Mouse (Mus musculus): ENCODE measurements at regions not wholly inside any gene's neighbourhood (a gene's known extent, or its start where the extent isn't known, plus 50 kb on each side); places are given as distances from the start of the nearest gene placed in this dataset.

- no peak for TF ChIP-seq CTCF (IDR thresholded peaks at IDR 0.05)
- in situ Hi-C loops (cut with MboI; ENCODE audit: low pct_unique_long_range_greater_than_20kb), result no loop called here
- DNase-seq (ENCODE audit: low read depth, low spot score), result no peak
These were observed 141.6 kb upstream of the Reg3b start for GRCm38 (mm10) chr6:78228883-78229282.

GRCm38 (mm10) chr6:78244404-78244803, 126.1 kb upstream of the Reg3b start:
- no peak for ATAC-seq
- POLR2A ChIA-PET, result no interaction called here
- in situ Hi-C loops (cut with MboI; ENCODE audit: low pct_unique_long_range_greater_than_20kb), result no loop called here
- no peak for DNase-seq (ENCODE audit: low read depth, low spot score)
- no peak for TF ChIP-seq CTCF (IDR thresholded peaks at IDR 0.05)
- H3K27me3 ChIP-seq, result no peaks in the 10 kb centered on the region
- CTCF ChIA-PET, result no interaction called here

More at GRCm38 (mm10) chr6:78228883-78229282, 141.6 kb upstream of the Reg3b start:
- H3K27me3 ChIP-seq, result no peaks in the 10 kb centered on the region
- ATAC-seq, result no peak
- ChIA-PET CTCF (no interaction called here), POLR2A (no interaction called here)

GRCm38 (mm10) chr6:78245010-78245409, 125.4 kb upstream of the Reg3b start:
- H3K27me3 ChIP-seq, result no peaks in the 10 kb centered on the region
- TF ChIP-seq CTCF (IDR thresholded peaks at IDR 0.05), result no peak
- in situ Hi-C loops (cut with MboI; ENCODE audit: low pct_unique_long_range_greater_than_20kb), result no loop called here
- ATAC-seq (no peak), DNase-seq (ENCODE audit: low read depth, low spot score) (no peak)
- CTCF ChIA-PET, result no interaction called here
- POLR2A ChIA-PET, result no interaction called here

- no peak for TF ChIP-seq CTCF (IDR thresholded peaks at IDR 0.05)
- in situ Hi-C loops (cut with MboI; ENCODE audit: low pct_unique_long_range_greater_than_20kb), result no loop called here
- POLR2A ChIA-PET, result interaction anchor here (0.7 kb wide), 1 partner anchor 12 kb away, joined by 4 read pairs; no protein-coding TSS in a partner anchor
- H3K27me3 ChIP-seq, result no peaks in the 10 kb centered on the region
- CTCF ChIA-PET, result no interaction called here
- DNase-seq (ENCODE audit: low read depth, low spot score), result no peak
- no peak for ATAC-seq
These were observed 120.4 kb upstream of the Reg3b start for GRCm38 (mm10) chr6:78250053-78250452.

GRCm38 (mm10) chr6:78250541-78250940, 119.9 kb upstream of the Reg3b start:
- no peak for ATAC-seq
- DNase-seq (ENCODE audit: low read depth, low spot score), result no peak
- POLR2A ChIA-PET, result interaction anchor here (0.7 kb wide), 1 partner anchor 12 kb away, joined by 4 read pairs; no protein-coding TSS in a partner anchor
- no peak for TF ChIP-seq CTCF (IDR thresholded peaks at IDR 0.05)
- CTCF ChIA-PET, result no interaction called here
- in situ Hi-C loops (cut with MboI; ENCODE audit: low pct_unique_long_range_greater_than_20kb), result no loop called here
- H3K27me3 ChIP-seq, result no peaks in the 10 kb centered on the region

GRCm38 (mm10) chr6:78271879-78272546, 98.4 kb upstream of the Reg3b start:
- no peaks in the 10 kb centered on the region for H3K27me3 ChIP-seq
- ChIA-PET CTCF (no interaction called here), POLR2A (no interaction called here)
- DNase-seq (ENCODE audit: low read depth, low spot score) (no peak), ATAC-seq (no peak)
- in situ Hi-C loops (cut with MboI; ENCODE audit: low pct_unique_long_range_greater_than_20kb), result no loop called here
- TF ChIP-seq CTCF (IDR thresholded peaks at IDR 0.05), result no peak

GRCm38 (mm10) chr6:78277993-78278715, 92.3 kb upstream of the Reg3b start:
- no peaks in the 10 kb centered on the region for H3K27me3 ChIP-seq
- in situ Hi-C loops (cut with MboI; ENCODE audit: low pct_unique_long_range_greater_than_20kb), result no loop called here
- no peak for DNase-seq (ENCODE audit: low read depth, low spot score)
- ChIA-PET POLR2A (no interaction called here), CTCF (no interaction called here)
- ATAC-seq, result no peak
- no peak for TF ChIP-seq CTCF (IDR thresholded peaks at IDR 0.05)

GRCm38 (mm10) chr6:78280541-78280940, 89.9 kb upstream of the Reg3b start:
- CTCF ChIA-PET, result no interaction called here
- no peak for TF ChIP-seq CTCF (IDR thresholded peaks at IDR 0.05)

GRCm38 (mm10) chr6:78294647-78295046, 75.8 kb upstream of the Reg3b start:
- TF ChIP-seq CTCF (IDR thresholded peaks at IDR 0.05), result no peak
- no peak for ATAC-seq
- H3K27me3 ChIP-seq, result no peaks in the 10 kb centered on the region
- DNase-seq (ENCODE audit: low read depth, low spot score), result no peak
- in situ Hi-C loops (cut with MboI; ENCODE audit: low pct_unique_long_range_greater_than_20kb), result no loop called here
- POLR2A ChIA-PET, result no interaction called here
- CTCF ChIA-PET, result no interaction called here

More at GRCm38 (mm10) chr6:78280541-78280940, 89.9 kb upstream of the Reg3b start:
- in situ Hi-C loops (cut with MboI; ENCODE audit: low pct_unique_long_range_greater_than_20kb), result no loop called here
- no peaks in the 10 kb centered on the region for H3K27me3 ChIP-seq
- POLR2A ChIA-PET, result no interaction called here
- DNase-seq (ENCODE audit: low read depth, low spot score), result no peak
- ATAC-seq, result no peak

- DNase-seq (ENCODE audit: low read depth, low spot score) (no peak), ATAC-seq (no peak)
- in situ Hi-C loops (cut with MboI; ENCODE audit: low pct_unique_long_range_greater_than_20kb), result no loop called here
- CTCF ChIA-PET, result no interaction called here
- H3K27me3 ChIP-seq, result no peaks in the 10 kb centered on the region
- POLR2A ChIA-PET, result no interaction called here
- TF ChIP-seq CTCF (IDR thresholded peaks at IDR 0.05), result no peak
These were observed 67.2 kb upstream of the Reg3b start for GRCm38 (mm10) chr6:78303187-78303740.
